Mouse (Mus musculus) cerebellum, adult 9-10 months (tissue): Measurements from ENCODE around the gene Slc5a8.

Source experiments
- DNase-seq: peaks from one replicate; pipeline ENCODE4 v3.0.0; 2022

Gene Slc5a8

GRCm38 (mm10) chr10:88885632-88886090, at the start of gene Slc5a8:
Gene Slc5a8, plus strand, starts transcription at chr10:88885992.
- no peak for DNase-seq

- no peak for DNase-seq
These were observed 36.8 kb upstream of the Slc5a8 start for GRCm38 (mm10) chr10:88848876-88849476.

DNA sequence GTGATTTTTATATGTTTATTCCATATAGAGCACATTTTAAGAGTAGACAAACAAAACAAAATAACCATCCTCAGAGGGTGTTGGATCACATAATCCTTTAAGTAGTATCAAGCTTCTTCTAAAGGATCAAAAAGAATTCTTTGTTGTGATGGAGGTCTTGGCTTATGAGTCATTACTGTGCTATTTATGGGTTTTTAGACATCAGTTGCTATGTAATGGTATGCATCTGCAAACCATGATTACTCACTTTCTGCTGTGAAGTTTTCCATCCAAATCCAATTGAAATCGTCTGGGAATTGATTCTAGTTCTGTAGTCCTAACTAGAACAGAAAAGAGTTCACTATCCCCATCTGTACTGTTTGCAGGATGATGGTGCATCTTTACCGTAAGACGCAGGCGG, 35.8 kb upstream of the Slc5a8 start:
- DNase-seq: no peak

- no peak for DNase-seq
These were observed 32.5 kb upstream of the Slc5a8 start for GRCm38 (mm10) chr10:88853326-88853725.

- no peak for DNase-seq
These were observed 24.9 kb upstream of the Slc5a8 start for GRCm38 (mm10) chr10:88860911-88861310.

GRCm38 (mm10) chr10:88861416-88861815, 24.4 kb upstream of the Slc5a8 start:
- DNase-seq: no peak

DNA sequence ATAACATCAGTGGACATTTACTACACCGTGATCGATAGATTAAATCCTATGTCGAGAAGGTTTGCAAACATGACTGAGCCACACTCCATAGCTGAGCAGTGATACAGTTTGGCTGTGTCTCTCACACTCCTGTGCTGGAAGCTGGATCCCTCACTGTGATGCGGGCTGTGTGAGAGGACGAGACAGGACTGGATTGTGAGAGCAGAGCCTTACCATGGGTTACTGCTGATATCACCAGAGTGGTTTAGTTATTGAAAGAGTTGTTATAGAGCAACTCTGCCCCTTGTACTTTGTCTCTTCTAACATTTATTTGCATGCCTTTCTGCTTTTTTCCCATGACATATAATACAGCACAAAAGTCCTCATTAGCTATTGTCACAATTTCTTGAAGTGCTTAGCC, 23.5 kb upstream of the Slc5a8 start:
- no peak for DNase-seq

DNA sequence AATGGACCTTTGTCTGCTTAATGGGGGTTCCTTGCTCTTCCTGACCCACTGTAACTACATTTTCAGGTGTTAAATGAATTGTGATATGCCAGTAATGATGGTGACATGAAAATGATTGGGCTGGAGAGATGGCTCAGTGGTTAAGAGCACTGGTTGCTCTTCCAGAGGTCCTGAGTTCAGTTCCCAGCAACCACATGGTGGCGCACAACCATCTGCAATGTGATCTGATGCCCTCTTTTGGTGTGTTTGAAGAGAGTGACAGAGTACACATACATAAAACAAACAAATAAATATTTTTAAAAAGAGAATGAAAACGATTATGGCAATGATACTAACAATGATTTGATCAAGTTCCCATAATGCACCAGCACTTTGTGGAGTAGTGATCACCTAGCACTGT, 19.8 kb upstream of the Slc5a8 start:
- no peak for DNase-seq

GRCm38 (mm10) chr10:88874870-88875269, 10.9 kb upstream of the Slc5a8 start:
- DNase-seq: no peak

DNA sequence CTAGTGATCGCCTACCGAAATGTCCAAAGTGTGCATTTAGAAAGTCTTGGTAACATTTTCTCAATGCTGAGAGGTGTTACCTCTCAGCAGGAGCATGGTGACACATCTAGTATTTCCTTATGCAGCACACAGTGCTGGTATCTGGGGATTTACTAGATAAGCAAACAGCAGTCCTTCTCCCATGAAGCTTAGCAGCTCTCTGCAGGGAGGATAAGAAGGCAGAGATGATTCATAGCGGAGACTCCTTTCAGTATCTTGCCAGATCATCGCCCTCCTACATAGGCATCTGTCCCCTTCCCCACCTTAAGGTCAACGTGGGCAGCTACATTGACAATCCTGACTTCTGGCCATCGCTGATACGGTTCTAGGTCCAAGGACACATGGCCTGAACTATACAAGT, 8.4 kb upstream of the Slc5a8 start:
- no peak for DNase-seq

- no peak for DNase-seq
These were observed 2.1 kb upstream of the Slc5a8 start for GRCm38 (mm10) chr10:88883721-88884120.

- DNase-seq: no peak
These were observed 956 bp upstream of the Slc5a8 start for GRCm38 (mm10) chr10:88884836-88885235.

- no peak for DNase-seq
These were observed 322 bp downstream of the Slc5a8 start for GRCm38 (mm10) chr10:88886114-88886513.

- DNase-seq: no peak
These were observed 2.6 kb downstream of the Slc5a8 start for GRCm38 (mm10) chr10:88888376-88888775.

GRCm38 (mm10) chr10:88891410-88891809, 5.6 kb downstream of the Slc5a8 start:
- no peak for DNase-seq

GRCm38 (mm10) chr10:88892560-88893087, 6.8 kb downstream of the Slc5a8 start:
- no peak for DNase-seq

DNA sequence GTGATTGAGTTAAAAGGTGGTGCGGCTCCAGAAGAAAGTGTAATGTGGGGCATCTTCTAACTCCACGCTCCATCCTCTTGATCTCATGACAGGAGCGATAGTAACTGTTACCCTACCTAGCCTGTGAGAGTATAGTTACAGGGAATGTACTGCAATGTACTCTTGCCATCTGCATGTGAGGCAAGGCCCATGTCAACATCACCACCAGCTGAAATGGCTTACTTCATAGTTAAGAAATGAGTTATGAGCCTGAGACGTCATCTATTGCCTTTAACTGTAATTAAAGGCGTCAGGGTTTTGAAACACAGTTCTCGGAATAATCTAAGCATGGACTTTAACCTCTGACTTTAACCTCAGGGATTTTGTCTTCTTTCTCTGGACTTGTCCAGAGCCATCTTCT, 11.2 kb downstream of the Slc5a8 start:
- no peak for DNase-seq

- no peak for DNase-seq
These were observed 64.0 kb downstream of the Slc5a8 start for GRCm38 (mm10) chr10:88949649-88950296.

- DNase-seq: no peak
These were observed 64.5 kb downstream of the Slc5a8 start for GRCm38 (mm10) chr10:88950297-88950653.

DNA sequence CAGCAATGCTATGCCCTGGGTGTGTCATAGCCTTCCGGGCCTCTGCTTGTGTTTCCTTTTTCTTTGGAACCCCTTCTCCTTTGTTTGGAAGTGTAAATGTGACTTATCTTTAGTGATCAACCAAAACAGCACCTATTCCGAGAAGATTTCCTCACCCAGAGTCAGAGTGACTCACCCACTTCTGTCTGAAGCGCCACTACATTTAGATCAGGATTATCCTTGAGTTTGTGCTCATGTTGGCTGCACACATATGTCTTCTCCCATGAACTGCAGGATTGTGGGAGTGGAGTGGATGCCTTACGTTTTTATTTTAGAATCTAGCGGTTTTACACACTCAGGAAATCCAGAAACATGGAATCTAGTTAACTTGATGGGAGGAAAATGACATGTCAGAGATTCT, 75.0 kb downstream of the Slc5a8 start:
- no peak for DNase-seq

DNA sequence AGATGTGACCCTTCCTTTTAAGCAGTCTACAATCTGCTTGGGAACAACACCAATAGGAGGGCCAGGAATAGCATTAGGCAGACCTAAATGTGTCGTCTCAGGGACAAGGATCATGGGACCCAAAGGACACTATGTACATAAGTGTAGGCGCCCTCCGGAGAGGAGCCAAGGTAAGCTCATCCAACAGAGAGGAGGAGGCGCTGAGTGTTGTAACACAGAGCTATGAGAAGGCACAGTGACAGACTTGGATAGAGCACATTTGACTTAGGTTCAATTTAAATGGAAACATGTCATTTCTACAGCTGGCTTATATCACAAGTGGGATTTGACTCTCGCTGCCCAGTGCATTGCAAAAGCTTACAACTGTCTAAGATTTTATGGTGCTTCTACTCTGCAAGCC, 82.8 kb downstream of the Slc5a8 start:
- DNase-seq: no peak

- no peak for DNase-seq
These were observed 85.3 kb downstream of the Slc5a8 start for GRCm38 (mm10) chr10:88970951-88971725.

DNA sequence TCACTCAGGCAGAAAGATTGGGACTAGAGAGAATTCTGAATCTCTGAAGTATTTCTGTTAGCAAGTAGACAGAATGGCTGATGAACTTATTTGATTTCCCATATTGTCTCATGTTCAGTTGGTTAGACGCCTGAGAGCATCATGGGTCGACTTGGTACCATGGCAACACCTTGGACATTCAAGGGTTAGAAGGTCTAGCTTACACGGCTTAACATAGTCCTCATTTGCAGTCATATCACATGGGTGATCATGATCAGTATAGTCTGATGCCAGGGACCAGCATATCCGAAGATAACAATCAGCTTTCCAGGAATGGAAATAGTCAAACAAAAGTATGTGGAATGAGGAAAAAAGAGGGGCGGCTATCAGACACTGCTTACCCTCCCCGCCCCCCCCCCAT, 93.1 kb downstream of the Slc5a8 start:
- no peak for DNase-seq
